ENCODE assay signal across 29 mouse cellular contexts in genomic region chr9:115234561-115234960, GRCm38 (mm10).
"Had no signal": no experiment of that assay in that cellular context is flagged by ENCODE, and none has a peak within 500 bp of the region (broad histone marks: within the 10 kb centered on the region; RNA-seq: fewer than 3 reads in every experiment).

No protein-coding gene starts in this region.

- H3K9me3 ChIP-seq: limb, embryonic 10.5 days; limb, embryonic 12.5 days; limb, embryonic 13.5 days; limb, embryonic 15.5 days; liver, embryonic 12.5 days; liver, embryonic 13.5 days; liver, embryonic 15.5 days; lung, embryonic 15.5 days; megakaryocyte, embryonic 14.5 days; midbrain, embryonic 10.5 days; midbrain, embryonic 12.5 days; midbrain, embryonic 15.5 days; neural tube, embryonic 12.5 days; neural tube, embryonic 13.5 days had no signal

- H3K4me3 ChIP-seq: limb, embryonic 10.5 days; limb, embryonic 12.5 days; limb, embryonic 13.5 days; limb, embryonic 15.5 days; liver, embryonic 12.5 days; liver, embryonic 13.5 days; liver, embryonic 15.5 days; lung, embryonic 15.5 days; megakaryocyte, embryonic 14.5 days; midbrain, embryonic 10.5 days; midbrain, embryonic 12.5 days; midbrain, embryonic 15.5 days; myocyte; neural tube, embryonic 12.5 days; neural tube, embryonic 13.5 days had no signal

- H3K4me2 ChIP-seq: limb, embryonic 12.5 days; limb, embryonic 13.5 days; limb, embryonic 15.5 days; liver, embryonic 11.5 days; liver, embryonic 12.5 days; liver, embryonic 13.5 days; liver, embryonic 15.5 days; lung, embryonic 14.5 days; lung, embryonic 15.5 days; midbrain, embryonic 12.5 days; midbrain, embryonic 15.5 days; neural tube, embryonic 12.5 days; neural tube, embryonic 13.5 days had no signal

- ATAC-seq: liver, embryonic 12.5 days; liver, postnatal 0 days; lung, postnatal 0 days; midbrain, embryonic 15.5 days; midbrain, embryonic 16.5 days had no signal

- H3K4me1 ChIP-seq: limb, embryonic 12.5 days; limb, embryonic 13.5 days; liver, embryonic 13.5 days; liver, embryonic 15.5 days; lung, embryonic 15.5 days; midbrain, embryonic 15.5 days; neural tube, embryonic 12.5 days had no signal

- H3K27me3 ChIP-seq: limb, embryonic 12.5 days; limb, embryonic 13.5 days; limb, embryonic 15.5 days; liver, embryonic 12.5 days; liver, embryonic 13.5 days; liver, embryonic 15.5 days; lung, embryonic 15.5 days; megakaryocyte, embryonic 14.5 days; midbrain, embryonic 12.5 days; midbrain, embryonic 15.5 days; neural tube, embryonic 12.5 days; neural tube, embryonic 13.5 days had no signal

- H3K36me3 ChIP-seq: liver, embryonic 13.5 days; midbrain, embryonic 15.5 days had no signal

- H3K9ac ChIP-seq: limb, embryonic 12.5 days; limb, embryonic 13.5 days; limb, embryonic 15.5 days; liver, embryonic 12.5 days; liver, embryonic 13.5 days; liver, embryonic 14.5 days; liver, embryonic 15.5 days; liver, postnatal 0 days; lung, embryonic 14.5 days; lung, embryonic 15.5 days; midbrain, embryonic 12.5 days; midbrain, embryonic 15.5 days; neural tube, embryonic 12.5 days; neural tube, embryonic 13.5 days had no signal

- H3K27ac ChIP-seq: limb, embryonic 10.5 days; limb, embryonic 12.5 days; limb, embryonic 13.5 days; limb, embryonic 15.5 days; liver, embryonic 12.5 days; liver, embryonic 13.5 days; liver, embryonic 14.5 days; liver, embryonic 15.5 days; lung, embryonic 15.5 days; midbrain, embryonic 10.5 days; midbrain, embryonic 12.5 days; midbrain, embryonic 15.5 days; neural tube, embryonic 12.5 days; neural tube, embryonic 13.5 days had no signal

- DNase-seq: liver; liver, embryonic 13.5 days; liver, postnatal 0 days; lung, adult 18-20 months; lung, adult 2 months; lung, embryonic 14.5 days; lung, postnatal 10 days; lung, postnatal 14 days; lung, postnatal 36 days; lung, postnatal 4 days; midbrain, embryonic 14.5 days had no signal
